Mouse (Mus musculus) large intestine, adult 2 months (tissue): Measurements from ENCODE around the gene Gm3317. TPM values are rescaled to one million over a fixed set of nuclear protein-coding genes. Genes with fewer than 3 reads are reported as not detected.
"Not testable (repeated sequence)": the region's sequence is repeated elsewhere in the genome, so short reads cannot be mapped to it uniquely, and the experiment has no call there.

Experiments
- DNase-seq: peaks from one replicate; pipeline ENCODE4 v3.0.0-alpha.2; 2012; ENCODE audit warnings: low read depth, low spot score
- WGBS: fragments of 180-500 bp; shearing (Covaris S2); methylation state at CpG from one replicate; pipeline ENCODE4 v1.1.7; 2018; 5-methylcytosine and 5-hydroxymethylcytosine counted together
- polyA plus RNA-seq: library from polyadenylated mRNA; depleted of rRNA; stranded (reverse); fragments of >200 nt; gene quantifications from 2 replicates; pipeline ENCODE4 v1.2.3, GENCODE M21; 2012; rRNA removed

Gene Gm3317
- polyA plus RNA-seq: not detected in 2 replicates

DNA sequence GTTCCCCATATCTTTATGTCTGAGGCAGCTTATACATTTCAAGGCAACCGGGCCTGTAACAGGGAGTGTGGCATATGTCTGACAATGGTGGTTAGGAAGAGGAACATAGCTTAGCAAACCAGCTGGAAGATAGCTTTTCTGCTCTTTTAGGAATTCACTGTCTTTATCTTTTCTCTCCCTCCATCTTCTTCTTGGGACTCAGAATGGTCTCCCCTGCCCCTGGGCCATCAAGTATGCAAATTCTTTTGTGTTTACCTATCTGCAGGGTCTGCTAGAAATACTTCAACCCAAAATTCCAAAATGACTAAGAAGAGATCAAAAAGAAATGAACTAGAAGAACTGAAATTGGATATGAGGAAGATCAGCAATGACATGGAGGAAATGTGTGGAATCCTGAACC, at the start of gene Gm3317:
TSS of gene Gm3317 (plus strand) at position 301 of the 400 bp plus-strand sequence.
- DNase-seq: not testable (repeated sequence)
- no CpG with 5 or more reads among the region's 1 CpGs for WGBS

DNA sequence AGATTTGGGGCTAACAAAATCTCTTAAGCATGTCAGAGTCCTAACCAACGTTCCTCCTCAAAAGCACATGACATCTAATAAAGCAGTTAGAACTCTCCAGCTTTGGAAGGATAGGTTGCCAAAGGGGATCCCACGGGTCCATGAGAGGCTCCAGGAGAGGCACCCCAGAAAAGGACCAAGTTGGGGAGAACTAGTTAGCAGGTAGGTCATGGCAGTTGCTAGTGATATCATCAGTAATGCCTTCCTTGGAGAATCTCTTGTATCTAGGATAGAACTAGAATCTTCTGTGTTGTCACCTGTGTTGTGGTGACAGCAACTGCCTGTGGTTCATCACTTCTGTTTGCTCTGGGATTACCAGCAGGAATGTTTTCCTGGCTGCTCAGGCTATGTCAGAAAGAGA, 33.1 kb upstream of the Gm3317 start, which contains the start of gene Gm8279:
TSS of gene Gm8279 (plus strand) at position 301 of the 400 bp plus-strand sequence.
- 70% methylated on average over 2 of the region's 2 CpGs for WGBS
- DNase-seq: not testable (repeated sequence)

DNA sequence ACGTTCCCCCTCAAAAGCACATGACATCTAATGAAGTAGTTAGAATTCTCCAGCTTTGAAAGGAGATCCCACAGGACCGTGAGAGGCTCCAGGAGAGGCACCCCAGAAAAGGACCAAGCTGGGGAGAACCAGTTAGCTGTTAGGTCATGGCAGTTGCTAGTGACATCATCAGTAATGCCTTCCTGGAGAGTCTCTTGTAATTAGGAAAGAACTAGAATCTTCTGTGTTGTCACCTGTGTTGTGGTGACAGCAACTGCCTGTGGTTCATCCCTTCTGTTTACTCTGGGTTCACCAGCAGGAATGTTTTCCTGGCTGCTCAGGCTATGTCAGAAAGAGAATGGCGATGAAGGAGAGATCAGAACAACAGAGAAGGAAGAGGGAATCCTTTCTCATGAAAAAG, 21.2 kb downstream of the Gm3317 start, which contains the start of gene Gm8271:
TSS of gene Gm8271 (plus strand) at position 301 of the 400 bp plus-strand sequence.
- DNase-seq: not testable (repeated sequence)
- no CpG with 5 or more reads among the region's 3 CpGs for WGBS

Other genes starting within 250 kb of the Gm3317 start
- gene Gm8297, start 180.6 kb upstream of the Gm3317 start, polyA plus RNA-seq: not detected in 2 replicates
- gene Gm3298, start 148.6 kb upstream of the Gm3317 start, polyA plus RNA-seq: not detected in 2 replicates
- gene 4930555G01Rik, start 113.9 kb upstream of the Gm3317 start, polyA plus RNA-seq: not detected in 2 replicates
- 0.05 and 0.22 TPM in 2 replicates for gene Gm8281, start 93.5 kb upstream of the Gm3317 start, polyA plus RNA-seq
- gene Gm8279, start 33.0 kb upstream of the Gm3317 start, polyA plus RNA-seq: not detected in 2 replicates
- not detected in 2 replicates for gene Gm8271, start 21.3 kb downstream of the Gm3317 start, polyA plus RNA-seq
- not detected in 2 replicates for gene Gm3526, start 96.0 kb downstream of the Gm3317 start, polyA plus RNA-seq
- not detected in 2 replicates for gene Gm3542, start 170.4 kb downstream of the Gm3317 start, polyA plus RNA-seq
- not detected in 2 replicates for gene Gm3500, start 224.5 kb downstream of the Gm3317 start, polyA plus RNA-seq